Mouse (Mus musculus) spleen, postnatal 4 days (tissue): ENCODE measurements at regions not wholly inside any gene's neighbourhood (a gene's known extent, or its start where the extent isn't known, plus 50 kb on each side); places are given as distances from the start of the nearest gene placed in this dataset.
A peak's percentile ranks its signal among the peaks of the same experiment; 100 is the strongest.
"Not testable (repeated sequence)": the region's sequence is repeated elsewhere in the genome, so short reads cannot be mapped to it uniquely, and the experiment has no call there.

Experiments used
- DNase-seq, 2 experiments: peaks; one replicate each; pipeline ENCODE4 v3.0.0; 2022; ENCODE audit warnings: low spot score in 2 of 2

- DNase-seq = no peak
These were observed 61.8 kb upstream of the Dync1i1 start for GRCm38 (mm10) chr6:5663433-5664175.

GRCm38 (mm10) chr6:5645150-5645732 lies 80.2 kb upstream of the Dync1i1 start:
- peak in 1 of 2 experiments; percentile 18 for DNase-seq

DNA sequence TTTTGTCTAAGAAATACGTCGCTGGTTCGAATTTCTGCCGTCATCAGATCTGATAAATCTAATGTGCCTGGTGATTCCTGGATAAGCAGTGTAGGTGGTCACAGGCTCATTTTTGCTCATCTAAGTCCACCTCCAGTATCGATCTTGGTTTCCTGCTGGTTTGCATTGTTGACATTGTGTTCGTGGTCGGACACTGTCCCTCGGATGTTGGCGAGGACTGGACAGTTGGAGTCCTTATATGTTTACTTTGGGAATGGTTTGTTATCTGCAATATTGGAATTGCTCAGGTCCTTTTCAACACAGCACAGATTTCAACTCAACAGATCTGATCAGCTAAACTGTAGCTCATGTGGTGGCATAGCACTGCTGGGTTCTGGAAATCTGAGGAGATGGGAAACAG lies 91.2 kb upstream of the Dync1i1 start:
- no peak for DNase-seq

- no peak for DNase-seq
These were observed 92.3 kb upstream of the Dync1i1 start for GRCm38 (mm10) chr6:5633036-5633708.

DNA sequence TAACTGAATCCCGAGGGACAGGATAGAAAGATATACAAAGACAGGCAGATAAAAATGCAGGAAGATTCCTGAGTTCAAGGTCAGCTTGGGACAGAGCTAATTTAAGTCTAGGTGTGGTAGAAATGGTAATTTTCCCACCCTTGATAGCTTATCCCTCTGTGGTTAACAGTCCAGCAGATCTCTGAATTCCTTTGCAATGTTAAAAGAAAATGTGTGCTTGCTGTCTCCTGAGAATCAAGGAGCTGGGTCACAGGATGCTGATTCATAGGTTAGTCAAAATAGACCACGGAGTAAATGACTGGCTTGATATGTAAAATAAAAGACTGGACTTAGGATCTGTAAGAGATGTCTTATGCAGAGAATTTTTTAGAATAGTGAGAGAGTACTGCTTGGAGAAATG lies 101.4 kb upstream of the Dync1i1 start:
- DNase-seq = no peak

DNA sequence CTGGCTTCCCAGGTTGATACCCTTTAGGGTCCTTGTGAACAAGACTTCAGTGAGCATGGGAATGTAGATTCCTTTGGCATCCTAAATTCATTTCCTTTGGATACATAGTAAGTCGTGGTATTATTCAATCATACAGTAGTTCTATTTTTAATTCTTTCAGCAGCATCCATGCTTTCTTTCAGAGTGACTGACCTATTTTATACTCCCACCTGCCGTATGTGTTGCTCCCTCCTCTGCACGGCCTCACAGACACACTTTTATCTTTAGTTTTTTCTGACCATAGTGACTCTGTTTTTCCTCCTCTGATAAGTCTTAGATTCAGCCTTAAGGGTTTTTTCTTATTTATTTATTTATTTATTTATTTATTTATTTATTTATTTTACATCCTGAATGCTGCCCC lies 103.9 kb upstream of the Dync1i1 start:
- no peak for DNase-seq

DNA sequence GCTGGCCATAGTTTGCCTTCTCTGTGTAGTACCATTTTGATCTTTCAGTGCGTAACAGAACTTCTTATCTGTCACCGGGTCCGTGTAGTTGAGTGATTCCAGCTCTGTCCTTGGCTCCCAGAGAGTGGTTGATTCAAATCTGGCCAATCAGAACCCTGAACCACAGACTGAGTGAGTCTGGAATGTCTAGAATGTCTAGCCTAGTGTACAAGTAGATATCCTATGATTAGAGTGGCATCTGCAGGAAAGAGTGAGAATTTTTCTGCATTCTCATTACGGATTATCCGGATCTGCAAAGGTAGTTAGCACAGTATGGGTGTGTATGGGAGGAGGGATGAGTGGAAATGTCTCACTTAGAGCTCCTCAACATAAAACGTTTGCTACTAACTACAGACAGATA lies 97.9 kb upstream of the Pdk4 start:
- DNase-seq = peak in 1 of 2 experiments; percentile 6

- DNase-seq = peak; percentile 39 to 73
These were observed 93.5 kb upstream of the Pdk4 start for GRCm38 (mm10) chr6:5589635-5590034.

- no peak for DNase-seq
These were observed 86.9 kb upstream of the Pdk4 start for GRCm38 (mm10) chr6:5582923-5583525.

DNA sequence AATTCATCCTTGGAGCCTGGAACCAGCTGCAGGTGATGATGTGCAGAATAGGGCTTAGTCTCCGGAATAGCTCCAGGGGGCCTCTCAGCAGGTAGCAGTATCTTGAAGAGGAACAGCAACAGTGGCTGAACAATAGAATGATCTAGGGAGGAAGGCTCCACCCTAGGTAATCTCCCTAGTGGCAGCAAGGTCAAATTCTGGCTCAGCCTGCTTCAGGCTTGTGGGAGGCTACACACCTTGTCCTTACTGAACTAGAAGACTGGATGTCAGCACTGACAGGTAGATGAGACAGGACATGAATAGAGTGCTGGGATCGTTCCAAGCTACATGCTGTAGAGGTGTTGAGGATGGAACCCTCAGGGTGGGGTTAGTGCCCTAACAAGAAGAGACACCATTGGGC lies 80.8 kb upstream of the Pdk4 start:
- not testable (repeated sequence) for DNase-seq

DNA sequence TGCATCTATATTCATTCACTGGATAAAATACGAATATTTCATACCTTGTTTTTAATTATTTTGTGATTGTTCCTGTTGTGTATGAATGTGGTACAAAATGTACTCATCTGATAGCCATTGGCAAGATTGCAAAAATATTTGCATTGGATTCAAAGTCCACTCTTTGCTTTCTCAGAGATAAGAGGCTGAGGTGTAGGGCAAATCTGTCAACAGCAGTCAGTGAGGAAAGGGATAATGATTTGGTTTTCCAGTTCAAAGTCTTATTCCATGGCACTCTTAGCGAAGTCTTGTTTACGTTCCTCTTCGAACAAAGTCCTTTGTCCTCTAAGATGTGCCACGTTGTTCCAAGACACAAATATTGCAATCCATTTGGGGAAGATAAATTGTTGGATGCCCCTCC lies 70.5 kb upstream of the Pdk4 start:
- no peak for DNase-seq

GRCm38 (mm10) chr6:5565049-5565448 lies 68.9 kb upstream of the Pdk4 start:
- no peak for DNase-seq

DNA sequence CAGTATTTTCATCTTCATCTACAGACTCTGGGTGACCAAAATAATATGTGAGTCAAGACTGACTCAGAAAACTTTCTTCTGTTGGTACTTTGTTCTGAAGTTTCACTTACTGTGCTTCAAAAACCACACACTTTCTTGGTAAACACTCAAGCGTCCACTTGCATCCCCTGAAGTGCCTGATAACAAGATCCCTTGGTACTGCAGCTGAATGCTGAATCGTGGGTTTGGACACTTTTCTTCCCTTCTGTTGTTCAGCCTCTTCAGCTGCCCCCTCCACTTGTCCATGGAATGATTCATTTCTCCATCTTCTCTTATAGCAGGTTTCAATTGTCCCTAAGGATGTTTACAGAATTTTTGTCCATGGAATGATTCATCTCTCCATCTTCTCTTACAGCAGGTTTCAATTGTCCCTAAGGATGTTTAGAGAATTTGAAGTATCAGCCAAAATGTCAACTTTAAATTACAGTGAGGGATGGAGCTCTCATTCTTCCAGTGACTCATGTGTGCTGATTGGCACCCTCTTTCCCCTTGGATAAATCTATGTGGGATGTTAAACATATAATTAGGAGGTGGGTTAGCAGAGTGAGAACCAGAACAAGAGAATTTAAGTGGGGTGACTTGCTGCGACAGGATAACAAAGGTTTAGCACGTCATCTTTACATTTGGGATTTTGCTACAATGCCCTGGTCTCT lies 57.7 kb upstream of the Pdk4 start:
- no peak for DNase-seq

GRCm38 (mm10) chr6:5550067-5550466 lies 54.0 kb upstream of the Pdk4 start:
- no peak for DNase-seq
